Mouse (Mus musculus) ES-E14 (cell line): ENCODE data around the gene Copz1.

ENCODE experiments used
- CHD2 ChIP-seq: IDR thresholded peaks from 2 replicates; pipeline ENCODE4 v1.6.1; 2014; ENCODE audit warnings: mild to moderate bottlenecking, low read depth, low read length, inconsistent platforms
- ZC3H11A ChIP-seq: IDR thresholded peaks from 2 replicates; pipeline ENCODE4 v1.6.1; 2012; ENCODE audit warnings: low read depth, mild to moderate bottlenecking, inconsistent platforms, low read length, borderline replicate concordance
- ZNF384 ChIP-seq: IDR thresholded peaks from 2 replicates; pipeline ENCODE4 v1.6.1; 2012; ENCODE audit warnings: low read depth, low read length, inconsistent platforms

DNA sequence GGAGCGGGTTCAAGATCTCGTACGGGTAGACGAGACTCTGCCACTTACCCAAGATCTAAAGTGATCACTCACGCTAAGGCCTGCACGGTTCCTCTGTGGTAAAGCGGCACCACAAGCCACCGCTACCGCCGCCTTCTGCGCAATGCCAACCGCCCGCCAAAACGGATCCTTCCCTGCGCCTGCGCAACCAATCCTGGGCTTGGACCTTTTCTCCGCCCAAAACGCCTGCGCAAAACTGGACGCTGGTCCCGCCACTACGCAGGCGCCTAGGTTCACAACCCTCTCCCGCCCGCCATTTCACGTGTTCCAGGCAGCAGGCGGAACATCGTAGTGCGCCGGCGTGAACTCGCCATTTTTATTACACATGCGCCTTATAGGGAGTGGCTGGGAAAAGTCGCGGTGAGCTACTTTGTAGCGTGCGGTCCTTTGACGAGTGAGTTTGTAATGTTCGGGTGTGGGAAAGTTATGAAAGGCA is 32.8 kb upstream of the Copz1 start, which contains the start of gene Cbx5:
- TF ChIP-seq ZNF384 (no peak; the same call in 1 of the 2 replicates), CHD2 (no peak), ZC3H11A (no peak)
